ENCODE assay signal across 24 mouse cellular contexts in the genomic region with DNA sequence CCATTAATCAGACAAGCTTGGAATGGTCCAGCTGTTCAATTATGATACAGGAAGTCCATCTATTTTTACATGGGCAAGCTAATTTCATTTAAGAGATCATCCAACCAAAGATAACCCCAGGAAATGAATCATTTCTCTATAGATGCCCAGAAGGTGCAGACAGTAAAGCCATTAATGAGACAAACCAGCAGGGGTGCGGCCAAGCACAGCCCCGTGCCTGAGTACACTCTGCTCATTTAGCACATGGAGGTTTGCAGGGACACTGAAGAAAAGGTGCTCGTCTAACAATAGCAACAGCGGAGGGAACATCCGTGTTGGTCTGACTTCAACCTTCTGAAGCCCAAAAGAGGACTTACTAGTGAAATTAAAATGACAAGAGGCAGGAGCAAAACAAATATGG.
DNase-seq lines count a peak whose midpoint lies in the region; ATAC-seq lines count a peak whose summit lies in the region.
"Had no signal": no experiment of that assay in that cellular context is flagged by ENCODE, and none has a peak within 500 bp of the region (broad histone marks: within the 10 kb centered on the region; RNA-seq: fewer than 3 reads in every experiment).

No protein-coding gene starts in this region.

- H3K9me3 ChIP-seq in heart, embryonic 10.5 days: no peaks in the 10 kb centered on the region
- H3K9me3 ChIP-seq in limb, embryonic 10.5 days (replicated peaks): no peaks in the 10 kb centered on the region
- no peaks in the 10 kb centered on the region for H3K9me3 ChIP-seq in intestine, embryonic 15.5 days
- H3K9me3 ChIP-seq: embryonic facial prominence, embryonic 15.5 days; hindbrain, embryonic 13.5 days; limb, embryonic 12.5 days; liver, embryonic 12.5 days had no signal

- H3K4me3 ChIP-seq in heart, embryonic 10.5 days: no peak overlapping the region
- H3K4me3 ChIP-seq in limb, embryonic 10.5 days: no peak overlapping the region
- H3K4me3 ChIP-seq in intestine, embryonic 15.5 days (replicated peaks): no peak overlapping the region
- H3K4me3 ChIP-seq: embryonic facial prominence, embryonic 15.5 days; heart, adult 2 months; hindbrain, embryonic 13.5 days; limb, embryonic 12.5 days; liver, embryonic 12.5 days had no signal

- intact Hi-C loops in heart, postnatal 25 days (cut with DNase I): no loop called here

- no peak overlapping the region for H3K9ac ChIP-seq in intestine, embryonic 15.5 days
- H3K9ac ChIP-seq: embryonic facial prominence, embryonic 15.5 days; hindbrain, embryonic 13.5 days; limb, embryonic 12.5 days; liver, embryonic 12.5 days had no signal

- peaks cover 27% of the 10 kb centered on the region for H3K4me1 ChIP-seq in heart, embryonic 10.5 days
- peaks cover 5% of the 10 kb centered on the region; the same call in 1 of the 2 replicates for H3K4me1 ChIP-seq in limb, embryonic 10.5 days
- H3K4me1 ChIP-seq in intestine, embryonic 15.5 days (replicated peaks): no peaks in the 10 kb centered on the region; the same call in 1 of the 2 replicates
- H3K4me1 ChIP-seq: liver, embryonic 12.5 days had no signal

- no peak overlapping the region for H3K4me2 ChIP-seq in intestine, embryonic 15.5 days (replicated peaks)
- H3K4me2 ChIP-seq: embryonic facial prominence, embryonic 15.5 days; hindbrain, embryonic 13.5 days; limb, embryonic 12.5 days; liver, embryonic 12.5 days; midbrain, embryonic 11.5 days had no signal

- WGBS in heart, embryonic 10.5 days: 49% methylated on average over 5 of the region's 5 CpGs
- 87% methylated on average over 5 of the region's 5 CpGs for WGBS in limb, embryonic 10.5 days
- WGBS in intestine, embryonic 15.5 days: 79% methylated on average over 5 of the region's 5 CpGs

- peaks cover 24% of the 10 kb centered on the region; the same call in 1 of the 2 replicates for H3K27me3 ChIP-seq in heart, embryonic 10.5 days (ENCODE audit: insufficient read depth, poor library complexity, severe bottlenecking)
- no peaks in the 10 kb centered on the region for H3K27me3 ChIP-seq in limb, embryonic 10.5 days (ENCODE audit: low read depth, poor library complexity, severe bottlenecking)
- no peaks in the 10 kb centered on the region for H3K27me3 ChIP-seq in intestine, embryonic 15.5 days (replicated peaks)
- H3K27me3 ChIP-seq: CH12.LX; embryonic facial prominence, embryonic 15.5 days; hindbrain, embryonic 13.5 days; liver, embryonic 12.5 days had no signal

- no peak for ATAC-seq in intestine, embryonic 15.5 days
- ATAC-seq: forebrain, embryonic 14.5 days; liver, embryonic 12.5 days had no signal

- no peak overlapping the region for H3K27ac ChIP-seq in heart, embryonic 10.5 days
- no peak overlapping the region for H3K27ac ChIP-seq in limb, embryonic 10.5 days
- H3K27ac ChIP-seq in intestine, embryonic 15.5 days: no peak overlapping the region
- H3K27ac ChIP-seq: embryonic facial prominence, embryonic 15.5 days; heart, adult 2 months; hindbrain, embryonic 13.5 days; limb, embryonic 12.5 days; liver, embryonic 12.5 days had no signal

- peak; percentile 73 for DNase-seq in heart, embryonic 10.5 days (ENCODE audit: low spot score)
- DNase-seq in heart, postnatal 25 days (ENCODE audit: low spot score): no peak
- peak; percentile 68 for DNase-seq in A20 (ENCODE audit: low read depth, low spot score)
- peak; percentile 65 for DNase-seq in cerebellum, adult 11-12 months
- peak; percentile 58 to 76 for DNase-seq in cerebellum, postnatal 25 days
- no peak for DNase-seq in limb, embryonic 10.5 days (ENCODE audit: low spot score)
- DNase-seq: adrenal gland, adult 2 months; gastrocnemius, postnatal 10 days; heart, adult 2 months; heart, postnatal 14 days; kidney, adult 18-20 months; kidney, postnatal 4 days; lung, adult 18-20 months; lung, postnatal 10 days; thymus, postnatal 14 days had no signal

- H3K36me3 ChIP-seq in heart, embryonic 10.5 days: peaks cover 13% of the 10 kb centered on the region; the same call in 1 of the 2 replicates
- H3K36me3 ChIP-seq in limb, embryonic 10.5 days: no peaks in the 10 kb centered on the region
- no peaks in the 10 kb centered on the region for H3K36me3 ChIP-seq in intestine, embryonic 15.5 days
- H3K36me3 ChIP-seq: G1E; liver, embryonic 12.5 days had no signal

Comparison
In these comparisons a context has a peak if more than half of its experiments do, and no peak if none do; other contexts are left out.
1. DNase-seq: peak in heart, embryonic 10.5 days (single experiment), A20 (single experiment), cerebellum, adult 11-12 months (single experiment) and cerebellum, postnatal 25 days (2 of 2); none in heart, postnatal 25 days (single experiment) and limb, embryonic 10.5 days (single experiment).